Mouse (Mus musculus) neural tube, embryonic 11.5 days (tissue): ENCODE measurements around the gene Ntrk1. TPM values are rescaled to one million over a fixed set of nuclear protein-coding genes. Genes with fewer than 3 reads are reported as not detected.

ENCODE experiments used
- ATAC-seq: fragments of 200-750 bp; cut with Nextera tagmentation; 2 replicates; pipeline ENCODE4 v1.8.0; 2017; ENCODE audit warnings: moderate number of reproducible peaks, mild to moderate bottlenecking, moderate TSS enrichment, moderate library complexity; ENCODE audit not compliant: insufficient read depth, low FRiP score, low TSS enrichment
- DNase-seq: peaks from one replicate; pipeline ENCODE4 v3.0.0-alpha.2; 2015; ENCODE audit warnings: low spot score
- H3K27ac ChIP-seq: fragments of 300-500 bp; sonication (generic); 2 replicates; pipeline ENCODE4 v1.5.1; 2014; ENCODE audit warnings: low read depth, mild to moderate bottlenecking, low read length
- H3K27me3 ChIP-seq: fragments of 300-500 bp; sonication (generic); 2 replicates; pipeline ENCODE4 v1.6.1; 2014; ENCODE audit warnings: mild to moderate bottlenecking, low read length, mixed read lengths; ENCODE audit not compliant: control insufficient read depth, insufficient read depth
- H3K36me3 ChIP-seq: fragments of 300-500 bp; sonication (generic); 2 replicates; pipeline ENCODE4 v1.6.1; 2014; ENCODE audit warnings: mild to moderate bottlenecking, low read length, moderate library complexity, mixed read lengths; ENCODE audit not compliant: control insufficient read depth, insufficient read depth
- H3K4me1 ChIP-seq: fragments of 300-500 bp; sonication (generic); 2 replicates; pipeline ENCODE4 v1.6.1; 2014; ENCODE audit warnings: low read length, mixed read lengths; ENCODE audit not compliant: control insufficient read depth, insufficient read depth
- H3K4me2 ChIP-seq: fragments of 300-500 bp; sonication (generic); 2 replicates; pipeline ENCODE4 v1.6.1; 2014; ENCODE audit warnings: low read depth, mild to moderate bottlenecking, moderate library complexity
- H3K4me3 ChIP-seq: fragments of 300-500 bp; sonication (generic); 2 replicates; pipeline ENCODE4 v1.5.1; 2014; ENCODE audit warnings: low read depth, low read length
- H3K9ac ChIP-seq: fragments of 300-500 bp; sonication (generic); 2 replicates; pipeline ENCODE4 v1.6.1; 2014; ENCODE audit warnings: mild to moderate bottlenecking, low read length
- H3K9me3 ChIP-seq: fragments of 300-500 bp; sonication (generic); 2 replicates; pipeline ENCODE4 v1.6.1; 2016; ENCODE audit warnings: low read length; ENCODE audit not compliant: control insufficient read depth
- WGBS: fragments of 180-500 bp; shearing (Covaris S2); extraction: QIAGEN DNeasy Blood & Tissue Kit; methylation state at CpG from one replicate; pipeline ENCODE4 v1.1.7; 2014; 5-methylcytosine and 5-hydroxymethylcytosine counted together
- polyA plus RNA-seq: library from polyadenylated mRNA; unstranded; fragments of >200 nt; fragmentation: Nextera tagmentation; extraction: Ambion mirVana; gene quantifications from 2 replicates; pipeline ENCODE4 v1.2.1, GENCODE M21; 2014

Gene Ntrk1
- polyA plus RNA-seq, 1 experiment from 2014 or later: 20.4 TPM

DNA sequence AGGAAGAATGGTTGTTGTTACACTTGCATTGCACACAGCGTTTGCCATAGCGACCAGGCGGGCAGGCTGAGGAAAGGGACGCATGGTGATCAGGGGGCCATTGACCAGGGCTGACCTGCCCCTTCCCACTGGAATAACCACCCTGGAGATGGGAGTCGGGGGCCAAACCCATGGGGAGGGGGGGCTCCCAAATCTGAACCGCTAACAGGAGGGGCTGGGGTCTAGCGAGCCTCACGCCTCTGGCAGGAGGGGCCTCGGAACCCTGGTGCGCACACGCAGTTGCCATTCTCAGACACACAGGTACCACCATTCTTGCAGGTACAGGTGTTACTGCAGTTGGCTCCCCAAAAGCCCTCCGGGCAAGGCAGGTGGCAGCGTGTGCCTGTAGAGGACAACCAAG, 41.1 kb downstream of the Ntrk1 start:
- H3K9ac ChIP-seq: no peak overlapping the region
- H3K9me3 ChIP-seq: no peaks in the 10 kb centered on the region
- 80% methylated on average over 13 of the region's 13 CpGs for WGBS
- no peak overlapping the region for H3K4me2 ChIP-seq
- H3K27me3 ChIP-seq: 0 out of 2 replicates have a peak, but pooled peaks cover 2% of the 10 kb centered on the region
- H3K27ac ChIP-seq: no peak overlapping the region
- DNase-seq: no peak
- H3K4me1 ChIP-seq: peaks cover 3% of the 10 kb centered on the region; the same call in 1 of the 2 replicates
- H3K4me3 ChIP-seq: no peak overlapping the region
- H3K36me3 ChIP-seq: no peaks in the 10 kb centered on the region
- no peak for ATAC-seq

DNA sequence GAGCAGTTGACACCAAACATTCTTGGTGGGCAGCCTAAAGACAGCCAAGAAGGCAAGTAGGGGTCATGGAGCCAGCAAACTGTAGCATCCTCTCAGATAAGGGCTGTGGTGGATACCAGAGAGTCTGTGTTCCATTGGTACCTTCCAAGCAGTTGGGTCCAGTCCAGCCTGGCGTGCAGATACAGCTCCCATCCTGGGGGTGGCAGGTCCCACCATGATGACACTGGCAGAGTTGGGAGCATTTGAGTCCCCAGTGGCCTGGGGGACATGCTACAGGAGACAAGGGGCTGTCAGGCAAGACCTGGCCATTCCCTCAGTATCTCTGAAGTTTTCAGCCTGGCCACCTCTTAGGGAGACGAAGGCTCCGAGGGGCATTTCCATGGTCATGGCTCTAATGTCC, 42.4 kb downstream of the Ntrk1 start:
- H3K4me2 ChIP-seq: no peak overlapping the region
- WGBS: 91% methylated on average over 3 of the region's 3 CpGs
- H3K27me3 ChIP-seq: 0 out of 2 replicates have a peak, but pooled peaks cover 2% of the 10 kb centered on the region
- ATAC-seq (no peak), DNase-seq (no peak)
- no peak overlapping the region for H3K4me3 ChIP-seq
- H3K9ac ChIP-seq: no peak overlapping the region
- no peaks in the 10 kb centered on the region for H3K9me3 ChIP-seq
- H3K27ac ChIP-seq: no peak overlapping the region
- H3K36me3 ChIP-seq: no peaks in the 10 kb centered on the region
- peaks cover 3% of the 10 kb centered on the region; the same call in 1 of the 2 replicates for H3K4me1 ChIP-seq

DNA sequence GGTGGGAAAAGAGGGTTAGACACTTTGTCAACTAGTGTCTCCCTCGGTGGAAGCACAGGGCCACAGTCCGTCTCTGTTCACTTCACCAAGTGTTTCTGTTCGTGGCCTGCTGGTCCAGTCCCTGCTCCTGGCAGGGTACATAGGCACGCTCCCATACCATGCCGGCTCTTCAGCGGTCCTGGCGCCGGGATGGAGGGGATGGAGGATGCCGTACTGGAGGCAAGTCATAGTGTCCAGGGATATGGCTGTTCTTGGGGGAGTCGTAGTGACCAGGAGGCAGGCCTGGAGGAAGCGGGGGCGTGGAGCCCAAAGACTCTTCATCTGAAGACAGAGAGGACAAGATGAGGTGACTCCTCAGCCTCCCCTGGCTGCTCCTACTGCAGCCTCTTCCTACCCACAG, 45.0 kb downstream of the Ntrk1 start:
- Histone ChIP-seq H3K4me1 (peaks cover 4% of the 10 kb centered on the region; the same call in 1 of the 2 replicates), H3K9me3 (no peaks in the 10 kb centered on the region), H3K27me3 (no peaks in the 10 kb centered on the region), H3K4me3 (no peak overlapping the region), H3K4me2 (no peak overlapping the region), H3K9ac (no peak overlapping the region), H3K27ac (no peak overlapping the region), H3K36me3 (no peaks in the 10 kb centered on the region)
- ATAC-seq: no peak
- no peak for DNase-seq
- 86% methylated on average over 11 of the region's 12 CpGs for WGBS

DNA sequence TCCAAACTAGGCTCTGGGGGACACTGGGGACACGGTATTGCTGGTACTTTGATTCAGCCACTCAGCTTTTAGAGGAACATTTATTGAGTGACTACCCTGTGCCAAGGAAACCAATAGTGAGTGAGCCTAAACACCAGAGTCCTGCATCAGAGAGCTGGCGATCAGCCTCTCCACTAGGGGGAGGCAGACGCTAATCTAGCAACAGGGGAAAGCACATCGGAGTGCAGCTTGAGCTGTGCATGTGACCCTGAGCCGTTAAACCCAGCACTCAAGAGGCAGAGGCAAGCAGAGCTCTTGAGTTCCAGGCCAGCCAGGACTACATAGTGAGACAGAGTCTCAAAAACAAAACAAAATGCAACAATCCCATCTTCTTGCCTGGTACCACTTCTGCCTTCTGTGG, 45.9 kb downstream of the Ntrk1 start:
- Histone ChIP-seq H3K36me3 (no peaks in the 10 kb centered on the region), H3K4me1 (peaks cover 5% of the 10 kb centered on the region; the same call in 1 of the 2 replicates), H3K4me3 (no peak overlapping the region), H3K4me2 (no peak overlapping the region), H3K9ac (no peak overlapping the region), H3K27ac (no peak overlapping the region), H3K9me3 (no peaks in the 10 kb centered on the region), H3K27me3 (no peaks in the 10 kb centered on the region)
- ATAC-seq (no peak), DNase-seq (peak; percentile 45)
- 15% methylated on average over 5 of the region's 5 CpGs for WGBS

DNA sequence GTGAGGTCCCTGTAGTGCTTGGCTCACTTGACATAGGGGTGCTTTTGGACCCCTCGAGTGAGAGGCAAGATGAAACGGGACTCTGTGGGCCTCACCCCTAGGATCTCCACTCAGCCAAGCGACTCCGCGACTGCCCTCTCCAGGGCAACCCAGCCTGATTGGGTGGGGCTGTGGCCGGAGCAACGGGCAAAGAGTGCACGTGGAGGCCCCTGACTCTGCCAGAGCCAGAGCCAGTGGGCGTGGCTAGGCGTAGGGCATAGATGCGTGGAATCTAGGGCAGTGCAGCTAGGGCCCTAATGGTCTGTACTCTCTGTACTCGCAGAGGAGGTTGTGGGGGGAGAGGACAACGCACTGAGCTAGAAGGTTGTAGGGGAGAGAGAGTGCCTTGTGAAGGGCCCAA, 46.5 kb downstream of the Ntrk1 start, which contains the start of gene Lrrc71:
TSS of gene Lrrc71 (minus strand) at position 195 of the 400 bp plus-strand sequence.
- Histone ChIP-seq H3K4me2 (no peak within 1 kb of the TSS), H3K36me3 (no peaks in the 10 kb centered on the region), H3K4me1 (peaks cover 5% of the 10 kb centered on the region; the same call in 1 of the 2 replicates), H3K9me3 (no peaks in the 10 kb centered on the region), H3K27me3 (no peaks in the 10 kb centered on the region), H3K9ac (no peak within 1 kb of the TSS), H3K27ac (no peak within 1 kb of the TSS), H3K4me3 (no peak within 1 kb of the TSS)
- ATAC-seq: no peak
- 56% methylated on average over 13 of the region's 13 CpGs for WGBS
- no peak for DNase-seq

DNA sequence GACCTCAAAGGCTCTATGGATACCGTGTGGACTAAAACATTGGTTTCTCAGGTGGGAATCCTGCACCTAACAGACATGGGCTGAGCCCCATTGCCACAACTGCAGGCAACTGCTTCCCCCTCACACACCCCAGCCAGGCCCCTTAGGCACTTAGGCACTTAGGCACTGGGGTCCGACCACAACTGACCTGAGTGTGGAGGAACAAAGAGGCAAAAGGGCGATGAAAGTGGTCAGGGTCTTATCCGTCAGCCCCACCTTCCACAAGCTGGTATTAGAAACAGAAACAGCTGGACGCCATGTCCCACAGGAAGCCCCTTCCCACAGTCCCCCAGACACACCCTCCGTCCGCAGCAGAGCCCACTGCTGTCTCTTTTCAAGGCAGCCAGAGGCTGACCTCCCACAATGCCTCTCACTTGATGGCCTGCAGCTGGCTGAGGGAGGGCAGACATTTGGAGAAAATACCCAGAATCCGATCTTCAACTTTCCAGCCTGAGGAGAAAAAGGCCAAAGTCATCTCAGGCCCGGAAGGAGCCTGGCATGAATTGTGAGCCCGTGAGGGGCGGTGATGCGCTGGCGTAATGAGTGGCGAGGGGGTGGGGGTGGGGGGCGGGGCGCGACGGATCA, 49.8 kb downstream of the Ntrk1 start:
- no peaks in the 10 kb centered on the region for H3K27me3 ChIP-seq
- ATAC-seq: no peak

DNA sequence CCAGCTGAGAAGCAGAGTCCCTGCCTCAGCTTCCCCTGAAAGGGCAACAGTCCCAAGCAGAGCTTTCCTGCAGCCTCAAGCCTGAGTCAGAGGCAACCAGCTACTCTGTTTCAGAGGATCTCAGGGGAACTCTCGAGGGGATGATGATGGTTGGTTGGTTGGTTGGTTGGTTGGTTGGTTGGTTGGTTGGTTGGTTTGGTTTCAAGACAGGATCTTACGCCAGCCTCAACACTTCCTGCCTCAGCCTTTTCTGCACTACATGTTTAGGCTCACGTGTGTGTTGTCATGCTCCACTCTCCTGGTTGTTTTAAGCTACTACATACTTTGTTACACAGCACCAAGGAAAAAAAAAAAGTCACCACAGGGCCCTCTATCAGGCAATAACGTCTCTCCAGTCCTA, 51.0 kb downstream of the Ntrk1 start:
- no peak overlapping the region for H3K9ac ChIP-seq
- DNase-seq (no peak), ATAC-seq (no peak)
- WGBS: 88% methylated on average over 4 of the region's 4 CpGs
- H3K9me3 ChIP-seq: no peaks in the 10 kb centered on the region
- H3K27me3 ChIP-seq: no peaks in the 10 kb centered on the region
- H3K4me1 ChIP-seq: peaks cover 5% of the 10 kb centered on the region; the same call in 1 of the 2 replicates
- no peak overlapping the region for H3K4me2 ChIP-seq
- no peak overlapping the region for H3K27ac ChIP-seq
- H3K36me3 ChIP-seq: no peaks in the 10 kb centered on the region; the same call in 1 of the 2 replicates
- H3K4me3 ChIP-seq: no peak overlapping the region

More for the DNA sequence above, 49.8 kb downstream of the Ntrk1 start:
- no peak for DNase-seq
- Histone ChIP-seq H3K4me3 (no peak overlapping the region), H3K9me3 (no peaks in the 10 kb centered on the region), H3K27ac (no peak overlapping the region), H3K4me2 (peak overlapping the region; percentile 34), H3K4me1 (peaks cover 5% of the 10 kb centered on the region; the same call in 1 of the 2 replicates), H3K36me3 (no peaks in the 10 kb centered on the region; the same call in 1 of the 2 replicates), H3K9ac (peak overlapping the region; percentile 35)
- WGBS: 33% methylated on average over 18 of the region's 18 CpGs

DNA sequence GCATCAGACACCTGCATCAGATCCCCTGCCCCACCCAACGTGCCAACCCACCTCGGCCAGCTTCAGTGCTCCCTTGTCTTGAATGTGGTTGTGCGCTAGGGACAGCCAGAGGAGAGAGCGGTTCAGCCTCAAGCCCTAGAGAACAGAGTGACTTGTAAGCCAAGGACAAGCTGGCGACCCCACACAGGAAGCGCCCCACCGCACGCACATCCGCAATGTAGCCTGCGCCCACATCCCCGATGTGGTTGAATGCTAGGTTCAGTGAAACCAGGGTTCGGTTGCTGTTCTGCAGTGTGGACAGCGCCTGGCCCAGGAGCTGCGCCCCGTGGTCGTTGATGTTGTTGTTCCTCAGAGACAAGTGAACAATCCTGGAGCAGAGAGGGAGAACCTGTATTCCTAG, 52.2 kb downstream of the Ntrk1 start:
- WGBS: 87% methylated on average over 16 of the region's 16 CpGs
- no peak overlapping the region for H3K4me2 ChIP-seq
- H3K4me3 ChIP-seq: no peak overlapping the region
- no peak for DNase-seq
- H3K27ac ChIP-seq: no peak overlapping the region
- H3K36me3 ChIP-seq: peaks cover 3% of the 10 kb centered on the region; the same call in 1 of the 2 replicates
- no peaks in the 10 kb centered on the region for H3K27me3 ChIP-seq
- no peak for ATAC-seq
- H3K4me1 ChIP-seq: peaks cover 5% of the 10 kb centered on the region; the same call in 1 of the 2 replicates
- H3K9ac ChIP-seq: no peak overlapping the region
- H3K9me3 ChIP-seq: no peaks in the 10 kb centered on the region

DNA sequence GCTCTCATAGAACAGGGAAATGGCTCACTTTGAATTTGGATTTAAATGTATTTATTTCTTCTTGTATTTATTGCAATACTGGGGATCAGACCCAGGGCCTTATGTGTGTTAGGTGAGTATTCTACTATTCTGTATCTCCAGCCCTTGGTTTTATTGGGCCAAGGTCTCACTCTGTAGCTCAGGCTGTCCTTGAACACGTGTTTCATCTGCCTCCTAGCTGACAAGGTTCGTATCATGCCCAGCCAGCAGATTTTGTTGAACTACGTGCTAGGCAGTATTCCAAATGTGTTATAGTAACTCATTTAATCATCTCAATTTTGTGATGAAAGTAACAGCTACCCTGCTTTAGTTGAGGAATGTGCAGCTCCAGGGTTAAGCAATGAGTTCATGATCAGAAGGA, 52.9 kb downstream of the Ntrk1 start:
- DNase-seq (no peak), ATAC-seq (no peak)
- WGBS: 86% methylated on average over 3 of the region's 3 CpGs
- no peak overlapping the region for H3K27ac ChIP-seq
- peaks cover 5% of the 10 kb centered on the region; the same call in 1 of the 2 replicates for H3K4me1 ChIP-seq
- H3K9ac ChIP-seq: no peak overlapping the region
- H3K4me2 ChIP-seq: no peak overlapping the region
- no peaks in the 10 kb centered on the region for H3K27me3 ChIP-seq
- peaks cover 5% of the 10 kb centered on the region for H3K36me3 ChIP-seq
- no peak overlapping the region for H3K4me3 ChIP-seq
- no peaks in the 10 kb centered on the region for H3K9me3 ChIP-seq
